ENCODE assay signal across 10 mouse cellular contexts in genomic region chr5:67815572-67816325, GRCm38 (mm10). TPM values are rescaled to one million over a fixed set of nuclear protein-coding genes. Genes with fewer than 3 reads are reported as not detected.
DNase-seq lines count a peak whose midpoint lies in the region; ATAC-seq and TF ChIP-seq lines count a peak whose summit lies in the region.
"Had no signal": no experiment of that assay in that cellular context is flagged by ENCODE, and none has a peak within 500 bp of the region (broad histone marks: within the 10 kb centered on the region; RNA-seq: fewer than 3 reads in every experiment).

No protein-coding gene starts in this region.

- 0 out of 2 replicates have a peak, but pooled peaks have one; percentile 30 for ATAC-seq in midbrain, embryonic 11.5 days (ENCODE audit: low FRiP score)
- no peak for ATAC-seq in midbrain, embryonic 16.5 days
- ATAC-seq in heart, postnatal 0 days (ENCODE audit: insufficient read depth, low read depth): peak; percentile 64; the same call in 1 of the 2 replicates

- H3K36me3 ChIP-seq in midbrain, embryonic 11.5 days (ENCODE audit: control insufficient read depth, insufficient read depth, low read length): no peaks in the 10 kb centered on the region
- H3K36me3 ChIP-seq in midbrain, embryonic 16.5 days (ENCODE audit: control insufficient read depth, insufficient read depth, low read length): 0 out of 2 replicates have a peak, but pooled peaks cover 2% of the 10 kb centered on the region
- H3K36me3 ChIP-seq in heart, postnatal 0 days (replicated peaks; ENCODE audit: control insufficient read depth, insufficient read depth, low read length): no peaks in the 10 kb centered on the region
- H3K36me3 ChIP-seq in megakaryocyte, embryonic 14.5 days (replicated peaks; ENCODE audit: low read length): peaks cover 68% of the 10 kb centered on the region
- H3K36me3 ChIP-seq: neural tube, embryonic 12.5 days had no signal

- TF ChIP-seq CTCF in heart, postnatal 0 days (IDR thresholded peaks at IDR 0.05; ENCODE audit: low read depth): no peak

- H3K4me3 ChIP-seq in midbrain, embryonic 11.5 days (ENCODE audit: low read depth, low read length): no peak overlapping the region
- no peak overlapping the region for H3K4me3 ChIP-seq in midbrain, embryonic 16.5 days (ENCODE audit: low read depth, low read length)
- H3K4me3 ChIP-seq in heart, postnatal 0 days (ENCODE audit: low read depth, low read length): no peak overlapping the region
- H3K4me3 ChIP-seq in megakaryocyte, embryonic 14.5 days (replicated peaks): peak overlapping the region; percentile 91
- H3K4me3 ChIP-seq: neural tube, embryonic 12.5 days had no signal

- TF ChIP-seq EP300 in heart, postnatal 0 days (IDR thresholded peaks at IDR 0.05; ENCODE audit: low read depth): no peak

- no peak overlapping the region for H3K4me2 ChIP-seq in midbrain, embryonic 11.5 days
- H3K4me2 ChIP-seq in midbrain, embryonic 16.5 days (ENCODE audit: low read length): no peak overlapping the region
- H3K4me2 ChIP-seq in heart, postnatal 0 days (ENCODE audit: low read depth, low read length): peak overlapping the region; percentile 24
- H3K4me2 ChIP-seq: neural tube, embryonic 12.5 days had no signal

- H3K27ac ChIP-seq in midbrain, embryonic 11.5 days (ENCODE audit: low read depth, low read length): no peak overlapping the region
- no peak overlapping the region for H3K27ac ChIP-seq in midbrain, embryonic 16.5 days (ENCODE audit: low read length)
- peak overlapping the region; percentile 30; the same call in 1 of the 2 replicates for H3K27ac ChIP-seq in heart, postnatal 0 days (ENCODE audit: low read depth)
- H3K27ac ChIP-seq: neural tube, embryonic 12.5 days had no signal

- no peaks in the 10 kb centered on the region for H3K27me3 ChIP-seq in midbrain, embryonic 11.5 days (ENCODE audit: control insufficient read depth, insufficient read depth, low read length)
- H3K27me3 ChIP-seq in midbrain, embryonic 16.5 days (ENCODE audit: control insufficient read depth, insufficient read depth, low read depth, low read length): no peaks in the 10 kb centered on the region
- H3K27me3 ChIP-seq in heart, postnatal 0 days (ENCODE audit: control insufficient read depth, insufficient read depth, low read length): no peaks in the 10 kb centered on the region
- H3K27me3 ChIP-seq in megakaryocyte, embryonic 14.5 days (replicated peaks): no peaks in the 10 kb centered on the region
- H3K27me3 ChIP-seq: neural tube, embryonic 12.5 days had no signal

- DNase-seq in cerebellum, adult 18-20 months: peak; percentile 47 to 56
- DNase-seq in cerebellum, postnatal 4 days (ENCODE audit: low spot score in 2 of 2): no peak
- DNase-seq in midbrain, embryonic 11.5 days (ENCODE audit: low spot score, missing footprints): no peak
- DNase-seq in heart, postnatal 0 days (ENCODE audit: low spot score): peak; percentile 66
- DNase-seq in urinary bladder, postnatal 4 days (ENCODE audit: low spot score in 2 of 2): no peak
- no peak for DNase-seq in layer of hippocampus, postnatal 36 days

- no peak overlapping the region for H3K9ac ChIP-seq in midbrain, embryonic 11.5 days (ENCODE audit: low read length)
- no peak overlapping the region for H3K9ac ChIP-seq in midbrain, embryonic 16.5 days (ENCODE audit: low read depth, low read length)
- 0 out of 2 replicates have a peak overlapping the region, but pooled peaks have one; percentile 26 for H3K9ac ChIP-seq in heart, postnatal 0 days (replicated peaks; ENCODE audit: low read depth, low read length)
- H3K9ac ChIP-seq: neural tube, embryonic 12.5 days had no signal

- H3K9me3 ChIP-seq in midbrain, embryonic 11.5 days (ENCODE audit: control insufficient read depth, low read length): no peaks in the 10 kb centered on the region
- no peaks in the 10 kb centered on the region for H3K9me3 ChIP-seq in midbrain, embryonic 16.5 days (replicated peaks; ENCODE audit: control insufficient read depth, low read length, poor library complexity, severe bottlenecking)
- no peaks in the 10 kb centered on the region for H3K9me3 ChIP-seq in heart, postnatal 0 days (replicated peaks; ENCODE audit: control insufficient read depth, low read length)
- H3K9me3 ChIP-seq in megakaryocyte, embryonic 14.5 days: no peaks in the 10 kb centered on the region
- H3K9me3 ChIP-seq: neural tube, embryonic 12.5 days had no signal

- WGBS in midbrain, embryonic 11.5 days: 61% methylated on average over 16 of the region's 16 CpGs
- 75% methylated on average over 16 of the region's 16 CpGs for WGBS in midbrain, embryonic 16.5 days
- 25% methylated on average over 16 of the region's 16 CpGs for WGBS in heart, postnatal 0 days

- H3K4me1 ChIP-seq in midbrain, embryonic 11.5 days (ENCODE audit: control insufficient read depth, insufficient read depth, low read length): no peaks in the 10 kb centered on the region
- H3K4me1 ChIP-seq in midbrain, embryonic 16.5 days (ENCODE audit: control insufficient read depth, insufficient read depth, low read length): no peaks in the 10 kb centered on the region
- peaks cover under 1% of the 10 kb centered on the region; the same call in 1 of the 2 replicates for H3K4me1 ChIP-seq in heart, postnatal 0 days (ENCODE audit: control insufficient read depth, insufficient read depth)
- peaks cover 78% of the 10 kb centered on the region for H3K4me1 ChIP-seq in megakaryocyte, embryonic 14.5 days
- H3K4me1 ChIP-seq: neural tube, embryonic 12.5 days had no signal

RNA-seq across cellular contexts. Expression of gene Atp8a1, which starts 31.5 kb away (rescaled TPM):
- polyA plus RNA-seq in midbrain, embryonic 11.5 days (2014; fragmentation: Nextera tagmentation; extraction: Ambion mirVana): 31.9 and 33.4 TPM in 2 replicates
- 51.9 and 53.6 TPM in 2 replicates for polyA plus RNA-seq in midbrain, embryonic 16.5 days (2015; fragmentation: Nextera tagmentation; extraction: Ambion mirVana)
- total RNA-seq in heart, postnatal 0 days (2014; rRNA removed; ENCODE audit: low replicate concordance): 17.0 and 34.2 TPM in 2 replicates
- polyA plus RNA-seq in heart, postnatal 0 days (2015; fragmentation: Nextera tagmentation; extraction: Ambion mirVana): 5.8 and 7.5 TPM in 2 replicates
- 39.1 and 107 TPM in 2 replicates for polyA plus RNA-seq in megakaryocyte, embryonic 14.5 days (2012; ENCODE audit: insufficient read depth, low replicate concordance)
- total RNA-seq in layer of hippocampus, postnatal 36 days (2021): 100 to 1,000 TPM; 163 to 183 TPM
- polyA plus RNA-seq: C2C12 had no signal

Comparison
In these comparisons a context has a peak if more than half of its experiments do, and no peak if none do; other contexts are left out.
1. DNase-seq: peak in cerebellum, adult 18-20 months (2 of 2) and heart, postnatal 0 days (single experiment); none in cerebellum, postnatal 4 days (0 of 2), midbrain, embryonic 11.5 days (single experiment), urinary bladder, postnatal 4 days (0 of 2) and layer of hippocampus, postnatal 36 days (0 of 2).